Mouse (Mus musculus) heart, adult 2 months (tissue): ENCODE results near the gene Padi1. TPM values are rescaled to one million over a fixed set of nuclear protein-coding genes. Genes with fewer than 3 reads are reported as not detected.

ENCODE experiments used
- DNase-seq, 2 experiments: peaks; one replicate each; pipeline ENCODE4 v3.0.0; 2021
- H3K27ac ChIP-seq: fragments of 200-600 bp; 2 replicates; pipeline ENCODE4 v1.8.1; 2022
- H3K27me3 ChIP-seq: fragments of 200-500 bp; 2 replicates; pipeline ENCODE4 v1.6.1; 2012; ENCODE audit warnings: mild to moderate bottlenecking, low read length, inconsistent platforms, mixed read lengths; ENCODE audit not compliant: control insufficient read depth, insufficient read depth
- H3K36me3 ChIP-seq: fragments of 200-500 bp; 2 replicates; pipeline ENCODE4 v1.6.1; 2012; ENCODE audit warnings: low read length, inconsistent platforms; ENCODE audit not compliant: control insufficient read depth, insufficient read depth
- H3K4me1 ChIP-seq: fragments of 200-500 bp; 2 replicates; pipeline ENCODE4 v1.6.1; 2011; ENCODE audit warnings: low read length; ENCODE audit not compliant: control insufficient read depth, insufficient read depth
- H3K4me3 ChIP-seq: fragments of 200-600 bp; 2 replicates; pipeline ENCODE4 v1.8.1; 2022
- H3K79me2 ChIP-seq: fragments of 200-500 bp; replicated peaks from 2 replicates; pipeline ENCODE4 v1.6.1; 2012; ENCODE audit warnings: mild to moderate bottlenecking, inconsistent platforms, low read length, moderate library complexity, mixed read lengths; ENCODE audit not compliant: control insufficient read depth, insufficient read depth
- H3K9ac ChIP-seq: fragments of 200-500 bp; 2 replicates; pipeline ENCODE4 v1.6.1; 2012; ENCODE audit warnings: low read depth, mild to moderate bottlenecking, control low read depth, inconsistent platforms, low read length, mixed read lengths
- CTCF ChIP-seq: fragments of 200-600 bp; IDR thresholded peaks from 2 replicates; pipeline ENCODE4 v1.8.1; 2022; ENCODE audit warnings: antibody characterized with exemption, mild to moderate bottlenecking, moderate library complexity
- EP300 ChIP-seq: fragments of 200-500 bp; IDR thresholded peaks from 2 replicates; pipeline ENCODE4 v1.6.1; 2011; ENCODE audit warnings: low read depth, low read length, control low read depth; ENCODE audit not compliant: insufficient read depth
- POLR2A ChIP-seq: fragments of 200-500 bp; IDR thresholded peaks from 2 replicates; pipeline ENCODE4 v1.6.1; 2011; ENCODE audit warnings: mild to moderate bottlenecking, low read depth, low read length, control low read depth; ENCODE audit not compliant: insufficient read depth
- WGBS: fragments of 180-500 bp; shearing (Covaris S2); methylation state at CpG from one replicate; pipeline ENCODE4 v1.1.7; 2018; 5-methylcytosine and 5-hydroxymethylcytosine counted together
- intact Hi-C: fragments of 180-260 bp; cut with DNase I; formaldehyde crosslinking; loops from one replicate; pipeline ENCODE4 v1.15.1; 2025
- long read RNA-seq: library from polyadenylated mRNA; stranded (forward); transcript quantifications from one replicate; pipeline ENCODE4 v2.0.0, GENCODE M21; 2021
- polyA plus RNA-seq: library from polyadenylated mRNA; depleted of rRNA; stranded (reverse); fragments of >200 nt; gene quantifications from 2 replicates; pipeline ENCODE4 v1.2.3, GENCODE M21; 2012; rRNA removed
- total RNA-seq, 2 experiments: library from RNA; stranded (reverse); gene quantifications; 2 replicates each; pipeline ENCODE4 v1.2.3; 2021

Gene Padi1
- total RNA-seq, result not detected
- 0.47 TPM in 1 of 2 replicates, not detected in the other for polyA plus RNA-seq
- long read RNA-seq, result 0 reads

DNA sequence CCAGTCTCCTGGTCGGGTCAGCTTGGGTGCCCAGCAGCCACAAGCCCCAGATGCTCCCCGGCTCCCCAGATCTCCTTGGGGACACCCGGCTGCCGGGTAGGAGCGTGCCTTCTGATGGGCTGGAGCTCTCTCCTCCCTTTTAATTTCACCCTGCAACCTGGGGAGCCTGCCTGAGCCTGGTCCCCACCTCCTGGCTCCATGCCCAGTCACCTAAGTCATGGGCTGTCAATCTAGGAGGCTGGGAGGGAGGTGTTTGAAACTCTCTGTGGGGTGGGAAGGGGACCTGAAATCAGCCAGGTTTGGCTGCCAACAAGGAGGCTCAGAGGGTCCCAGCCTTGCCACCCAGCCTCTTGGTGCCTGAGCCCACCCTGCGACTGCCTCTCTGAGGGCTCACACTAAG, at the start of gene Padi1:
TSS of gene Padi1 (minus strand) at position 113 of the 400 bp plus-strand sequence.
- Histone ChIP-seq H3K9ac (no peak within 1 kb of the TSS), H3K36me3 (no peaks in the 10 kb centered on the region), H3K27me3 (no peaks in the 10 kb centered on the region), H3K4me1 (no peaks in the 10 kb centered on the region), H3K4me3 (no peak within 1 kb of the TSS), H3K79me2 (no peaks in the 10 kb centered on the region), H3K27ac (no peak within 1 kb of the TSS)
- intact Hi-C loops, result no loop called here
- TF ChIP-seq POLR2A (no peak), EP300 (no peak), CTCF (no peak)
- 74% methylated on average over 6 of the region's 6 CpGs for WGBS
- no peak for DNase-seq

DNA sequence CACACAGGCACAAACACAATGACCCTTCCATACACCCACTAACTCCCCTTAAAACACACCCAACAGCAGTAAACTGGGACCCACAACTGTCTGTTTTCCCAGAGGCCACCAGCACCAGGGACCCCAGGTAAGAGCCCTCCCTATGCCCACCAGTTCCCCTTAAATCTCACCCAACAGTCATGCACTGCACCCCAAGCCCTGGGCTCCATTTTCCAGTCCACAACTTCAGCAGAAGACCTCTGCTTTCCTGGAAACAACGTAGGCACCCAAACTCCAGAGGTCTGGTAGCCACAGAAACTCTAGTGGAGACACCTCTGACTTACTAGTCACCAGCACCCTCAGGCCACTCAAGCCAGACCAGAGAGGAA, 46.6 kb upstream of the Padi1 start:
- 67% methylated on average over 1 of the region's 1 CpGs for WGBS

GRCm38 (mm10) chr4:140891525-140892162, 46.1 kb upstream of the Padi1 start:
- Histone ChIP-seq H3K27me3 (no peaks in the 10 kb centered on the region), H3K36me3 (no peaks in the 10 kb centered on the region), H3K4me3 (no peak overlapping the region), H3K79me2 (no peaks in the 10 kb centered on the region), H3K4me1 (no peaks in the 10 kb centered on the region), H3K9ac (no peak overlapping the region), H3K27ac (no peak overlapping the region)
- intact Hi-C loops, result no loop called here
- DNase-seq, result no peak
- TF ChIP-seq EP300, result no peak
- TF ChIP-seq CTCF, result no peak
- TF ChIP-seq POLR2A, result no peak
- 90% methylated on average over 14 of the region's 14 CpGs for WGBS

More for the DNA sequence above, 46.6 kb upstream of the Padi1 start:
- DNase-seq, result no peak
- no peak overlapping the region for H3K4me3 ChIP-seq
- H3K4me1 ChIP-seq, result no peaks in the 10 kb centered on the region
- no peak overlapping the region for H3K27ac ChIP-seq
- TF ChIP-seq CTCF (no peak), POLR2A (no peak), EP300 (no peak)
- H3K36me3 ChIP-seq, result no peaks in the 10 kb centered on the region
- no peak overlapping the region for H3K9ac ChIP-seq
- intact Hi-C loops, result no loop called here
- no peaks in the 10 kb centered on the region for H3K27me3 ChIP-seq
- no peaks in the 10 kb centered on the region for H3K79me2 ChIP-seq

GRCm38 (mm10) chr4:140883852-140884251, 38.3 kb upstream of the Padi1 start:
- 39% methylated on average over 4 of the region's 4 CpGs for WGBS
- Histone ChIP-seq H3K27me3 (no peaks in the 10 kb centered on the region; the same call in 1 of the 2 replicates), H3K79me2 (no peaks in the 10 kb centered on the region), H3K9ac (no peak overlapping the region), H3K36me3 (no peaks in the 10 kb centered on the region), H3K27ac (no peak overlapping the region), H3K4me3 (no peak overlapping the region), H3K4me1 (no peaks in the 10 kb centered on the region)
- TF ChIP-seq CTCF, result no peak
- no peak for TF ChIP-seq POLR2A
- no peak for TF ChIP-seq EP300
- peak in 1 of 2 experiments; percentile 45 for DNase-seq
- intact Hi-C loops, result no loop called here

DNA sequence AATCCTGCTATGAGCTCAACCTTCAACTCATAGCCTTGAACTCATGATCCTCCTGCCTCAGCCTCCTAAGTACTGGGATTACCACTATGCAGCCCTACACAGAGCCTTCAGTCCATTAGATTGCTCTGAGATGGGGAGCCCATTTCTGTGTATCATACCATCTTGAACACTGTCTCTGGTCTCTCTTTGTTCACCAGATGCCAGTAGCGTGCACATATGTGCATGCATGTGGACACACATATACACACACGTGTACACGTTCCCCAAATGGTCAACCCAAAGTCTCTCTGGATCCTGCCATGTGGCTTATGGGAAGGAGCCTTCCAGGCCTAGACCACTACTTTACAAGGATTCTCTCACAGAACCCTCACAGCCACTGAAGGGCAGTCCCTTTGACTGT, 37.4 kb upstream of the Padi1 start:
- Histone ChIP-seq H3K4me1 (no peaks in the 10 kb centered on the region), H3K79me2 (no peaks in the 10 kb centered on the region), H3K4me3 (no peak overlapping the region), H3K27me3 (no peaks in the 10 kb centered on the region; the same call in 1 of the 2 replicates), H3K9ac (no peak overlapping the region), H3K36me3 (no peaks in the 10 kb centered on the region), H3K27ac (no peak overlapping the region)
- no peak for DNase-seq
- intact Hi-C loops, result no loop called here
- TF ChIP-seq CTCF, result no peak
- no peak for TF ChIP-seq EP300
- TF ChIP-seq POLR2A, result no peak
- over 99% methylated on average over 3 of the region's 3 CpGs for WGBS

DNA sequence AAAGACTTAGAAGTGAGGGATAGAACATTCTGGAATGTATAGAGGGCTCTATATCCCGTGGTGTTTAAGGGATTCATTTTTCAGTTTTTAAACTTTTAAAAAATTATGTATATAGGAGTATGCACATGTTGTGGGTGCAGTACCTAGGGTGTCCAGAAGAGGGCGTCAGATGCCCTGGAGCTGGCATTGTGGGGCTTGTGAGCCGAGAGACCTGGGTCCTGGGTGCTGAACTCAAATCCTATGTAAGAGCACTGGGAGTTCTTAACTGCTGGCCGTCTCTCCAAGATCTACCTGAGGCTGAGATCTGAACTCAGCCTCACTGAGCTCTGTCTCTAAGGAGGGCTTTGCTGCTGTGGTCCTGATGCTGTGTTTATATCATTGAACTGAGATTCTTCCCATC, 36.8 kb upstream of the Padi1 start:
- DNase-seq, result no peak

More for the DNA sequence above, 36.8 kb upstream of the Padi1 start:
- Histone ChIP-seq H3K79me2 (no peaks in the 10 kb centered on the region), H3K4me1 (no peaks in the 10 kb centered on the region), H3K27ac (no peak overlapping the region), H3K9ac (no peak overlapping the region), H3K36me3 (no peaks in the 10 kb centered on the region), H3K27me3 (no peaks in the 10 kb centered on the region; the same call in 1 of the 2 replicates), H3K4me3 (no peak overlapping the region)
- TF ChIP-seq CTCF (peak; percentile 40), POLR2A (no peak), EP300 (no peak)
- WGBS, result 65% methylated on average over 4 of the region's 4 CpGs
- intact Hi-C loops, result no loop called here
